Mouse (Mus musculus) gastrocnemius, adult 2 months (tissue): Measurements from ENCODE around the gene Sept1. TPM values are rescaled to one million over a fixed set of nuclear protein-coding genes. Genes with fewer than 3 reads are reported as not detected.

Source experiments
- DNase-seq: peaks from one replicate; pipeline ENCODE4 v3.0.0; 2022
- H3K27ac ChIP-seq: fragments of 200-600 bp; 2 replicates; pipeline ENCODE4 v1.8.1; 2022; ENCODE audit warnings: mild to moderate bottlenecking
- H3K4me3 ChIP-seq: fragments of 200-600 bp; 2 replicates; pipeline ENCODE4 v1.8.1; 2022; ENCODE audit warnings: mild to moderate bottlenecking, moderate library complexity
- CTCF ChIP-seq: fragments of 200-600 bp; IDR thresholded peaks from 2 replicates; pipeline ENCODE4 v1.8.1; 2022; ENCODE audit warnings: antibody characterized with exemption, mild to moderate bottlenecking, moderate library complexity
- intact Hi-C: fragments of 180-260 bp; cut with DNase I; formaldehyde crosslinking; loops from one replicate; pipeline ENCODE4 v1.15.1; 2025
- total RNA-seq, 2 experiments: library from RNA; stranded (reverse); gene quantifications; 2 replicates each; pipeline ENCODE4 v1.2.3; 2021

Gene Sept1
- total RNA-seq, 2 experiments from 2014 or later: 0.89 to 2.1 TPM

DNA sequence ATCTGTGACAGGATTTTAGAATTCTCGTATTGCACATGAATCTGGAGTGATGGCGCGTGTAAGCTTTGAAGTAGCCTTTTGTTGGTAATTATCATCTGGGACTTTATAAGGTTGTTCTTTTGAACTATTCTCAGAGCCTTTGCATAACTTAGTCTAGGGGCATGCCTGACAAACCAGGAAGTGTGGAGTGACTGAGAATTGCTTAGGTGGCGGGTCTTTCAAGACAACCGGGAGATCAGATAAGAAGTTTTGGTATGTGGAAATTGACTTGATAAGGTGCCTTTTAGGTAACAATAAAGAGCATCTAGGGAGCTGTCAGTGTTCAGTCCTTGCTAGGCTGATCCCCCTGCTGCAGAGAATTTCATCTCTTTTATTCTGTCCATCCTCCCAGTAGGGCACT is 66.4 kb downstream of the Sept1 start:
- H3K27ac ChIP-seq: no peak overlapping the region
- no peak overlapping the region for H3K4me3 ChIP-seq
- no peak for TF ChIP-seq CTCF
- intact Hi-C loops: no loop called here
- no peak for DNase-seq

DNA sequence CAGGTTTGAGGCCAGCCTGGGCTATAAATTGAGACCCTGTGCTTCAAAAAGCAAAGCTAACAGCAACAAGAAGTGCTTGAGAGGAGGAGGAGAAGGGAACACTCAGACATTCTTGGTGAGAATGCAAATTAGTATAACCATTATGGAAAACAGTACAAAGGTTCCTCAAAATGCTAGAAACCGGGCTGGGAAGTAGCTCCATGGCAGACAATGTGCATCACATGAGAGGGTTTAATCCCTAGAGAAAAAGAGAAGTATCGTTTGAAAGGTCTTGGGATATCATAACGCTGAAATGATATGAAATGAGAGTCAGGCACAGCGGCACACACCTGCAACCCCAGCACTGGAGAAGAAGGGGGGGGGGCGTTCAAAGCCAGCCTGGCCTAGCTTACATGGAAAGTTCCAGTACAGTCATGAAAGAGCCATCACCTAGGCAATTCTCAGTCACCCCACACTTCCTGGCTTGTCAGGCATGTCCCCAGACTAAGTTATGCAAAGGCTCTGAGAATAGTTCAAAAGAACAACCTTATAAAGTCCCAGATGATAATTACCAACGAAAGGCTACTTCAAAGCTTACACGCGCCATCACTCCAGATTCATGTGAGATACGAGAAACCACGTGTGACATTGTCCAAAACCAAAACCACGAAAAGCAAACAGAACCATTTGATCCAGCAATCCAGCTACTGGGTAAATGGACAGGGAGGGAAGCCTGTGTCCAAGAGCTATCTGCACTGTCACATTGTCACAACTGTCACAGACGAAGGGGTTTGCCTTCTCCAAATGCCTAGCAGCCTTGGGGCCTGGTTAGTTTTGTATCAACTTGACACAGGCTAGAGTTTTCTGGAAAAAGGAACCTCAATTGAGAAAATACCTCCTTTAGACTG is 67.1 kb downstream of the Sept1 start:
- intact Hi-C loops: no loop called here
- TF ChIP-seq CTCF: no peak
- DNase-seq: no peak
- no peak overlapping the region for H3K27ac ChIP-seq
- no peak overlapping the region for H3K4me3 ChIP-seq

Other genes starting within 250 kb of the Sept1 start
- gene Mvp, start 218.5 kb downstream of the Sept1 start, total RNA-seq: 10 to 100 TPM; 26.5 to 30.2 TPM
- not detected for gene Pagr1b, start 216.6 kb downstream of the Sept1 start, total RNA-seq
- 1 to 10 TPM in 1 of 2 experiments, not detected in 1; 2.4 TPM for gene Pagr1a, start 215.8 kb downstream of the Sept1 start, total RNA-seq
- gene Gm42742, start 212.0 kb downstream of the Sept1 start, total RNA-seq: 10 to 100 TPM; 19.4 to 21.7 TPM
- gene Prrt2, start 211.9 kb downstream of the Sept1 start, total RNA-seq: under 1 TPM; 0.14 to 0.61 TPM
- 10 to 100 TPM; 74.5 to 79.0 TPM for gene Maz, start 206.1 kb downstream of the Sept1 start, total RNA-seq
- gene Kif22, start 190.7 kb downstream of the Sept1 start, total RNA-seq: under 1 TPM; 0.66 to 0.84 TPM
- gene Zg16, start 145.8 kb downstream of the Sept1 start, total RNA-seq: not detected
- under 1 TPM; 0.51 to 0.92 TPM for gene AI467606, start 141.8 kb downstream of the Sept1 start, total RNA-seq
- under 1 TPM; 0.31 to 0.53 TPM for gene Qprt, start 110.9 kb downstream of the Sept1 start, total RNA-seq
- gene Spn, start 95.3 kb downstream of the Sept1 start, total RNA-seq: under 1 TPM in 1 of 2 experiments, not detected in 1; 0.17 TPM
- 10 to 100 TPM; 27.2 to 32.4 TPM for gene Cd2bp2, start 37.1 kb downstream of the Sept1 start, total RNA-seq
- 10 to 100 TPM; 31.6 to 32.8 TPM for gene Tbc1d10b, start 24.7 kb downstream of the Sept1 start, total RNA-seq
- gene Mylpf, start 24.2 kb downstream of the Sept1 start, total RNA-seq: over 10,000 TPM; 24,727 to 33,034 TPM
- 1 to 10 TPM; 4.2 to 5.1 TPM for gene Zfp553, start 69 bp downstream of the Sept1 start, total RNA-seq
- 10 to 100 TPM; 17.6 to 17.7 TPM for gene Zfp771, start 11.1 kb upstream of the Sept1 start, total RNA-seq
- 10 to 100 TPM; 25.1 to 35.4 TPM for gene Dctpp1, start 27.6 kb upstream of the Sept1 start, total RNA-seq
- 10 to 100 TPM; 30.1 to 36.3 TPM for gene Sephs2, start 40.9 kb upstream of the Sept1 start, total RNA-seq
- gene Itgal, start 63.1 kb upstream of the Sept1 start, total RNA-seq: under 1 TPM; 0.15 to 0.25 TPM
- 10 to 100 TPM; 35.2 to 38.9 TPM for gene Zfp768, start 112.5 kb upstream of the Sept1 start, total RNA-seq
- 1 to 10 TPM; 3.7 to 3.8 TPM for gene Zfp747, start 142.9 kb upstream of the Sept1 start, total RNA-seq
- gene 9130019O22Rik, start 154.0 kb upstream of the Sept1 start, total RNA-seq: 1 to 10 TPM; 1.6 to 2.4 TPM
- gene E430018J23Rik, start 160.5 kb upstream of the Sept1 start, total RNA-seq: 1 to 10 TPM; 1.2 to 1.3 TPM
- gene Zfp764, start 173.7 kb upstream of the Sept1 start, total RNA-seq: 1 to 10 TPM; 1.7 to 2.5 TPM
- gene Zfp688, start 188.9 kb upstream of the Sept1 start, total RNA-seq: 1 to 10 TPM; 1.5 to 2.1 TPM
- 1 to 10 TPM in 1 of 2 experiments, under 1 TPM in 1; 0.71 to 1.3 TPM for gene Zfp689, start 216.0 kb upstream of the Sept1 start, total RNA-seq
- 10 to 100 TPM; 19.3 to 20.9 TPM for gene Prr14, start 226.5 kb upstream of the Sept1 start, total RNA-seq
- gene Fbrs, start 246.1 kb upstream of the Sept1 start, total RNA-seq: 10 to 100 TPM; 24.1 to 24.7 TPM